Mouse (Mus musculus) kidney, postnatal 4 days (tissue): ENCODE data around the gene Rnf144a.

Experiments used
- DNase-seq, 2 experiments: peaks; one replicate each; pipeline ENCODE4 v3.0.0; 2021; ENCODE audit warnings: mixed read lengths in 2 of 2

Rnf144a gene

DNA sequence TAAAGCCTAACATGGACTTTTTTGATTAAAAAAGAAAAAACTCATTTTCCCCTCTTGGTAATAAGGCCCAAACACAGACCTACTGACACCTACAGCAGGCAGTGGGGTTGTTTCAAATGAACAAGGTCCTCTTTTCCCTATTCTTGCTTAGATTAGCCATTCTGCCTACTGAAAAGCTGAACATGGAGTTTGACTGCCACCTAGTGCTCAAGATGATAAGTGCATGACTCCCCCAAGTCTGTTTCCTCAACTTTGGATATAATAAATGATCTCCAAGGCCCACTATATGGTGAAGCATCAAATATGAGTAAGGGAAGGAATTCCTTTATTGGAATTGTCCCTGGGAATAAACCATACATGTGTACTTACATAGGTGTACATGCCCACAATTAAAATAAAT, 103.5 kb downstream of the Rnf144a start:
- DNase-seq, result peak; percentile 65 to 67

DNA sequence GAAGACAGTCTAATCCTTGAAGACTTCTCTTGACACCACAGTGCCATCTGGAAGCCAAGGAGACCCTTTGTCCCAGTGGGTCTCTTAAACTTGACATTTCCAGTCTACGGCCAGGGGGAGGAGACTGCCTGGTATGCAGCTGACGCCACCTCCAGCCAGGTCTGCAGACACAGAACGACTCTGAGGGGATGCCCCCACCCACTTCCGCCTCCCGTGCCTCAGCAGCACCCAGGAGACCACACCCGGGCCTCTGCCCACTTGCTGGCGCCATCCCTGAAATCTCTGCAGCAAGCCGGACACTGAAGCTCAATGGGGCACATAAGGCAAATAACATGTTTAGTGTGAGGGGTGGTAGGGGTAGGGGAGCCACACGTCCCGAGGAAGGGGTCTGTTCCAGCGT, 104.8 kb downstream of the Rnf144a start:
- no peak for DNase-seq

DNA sequence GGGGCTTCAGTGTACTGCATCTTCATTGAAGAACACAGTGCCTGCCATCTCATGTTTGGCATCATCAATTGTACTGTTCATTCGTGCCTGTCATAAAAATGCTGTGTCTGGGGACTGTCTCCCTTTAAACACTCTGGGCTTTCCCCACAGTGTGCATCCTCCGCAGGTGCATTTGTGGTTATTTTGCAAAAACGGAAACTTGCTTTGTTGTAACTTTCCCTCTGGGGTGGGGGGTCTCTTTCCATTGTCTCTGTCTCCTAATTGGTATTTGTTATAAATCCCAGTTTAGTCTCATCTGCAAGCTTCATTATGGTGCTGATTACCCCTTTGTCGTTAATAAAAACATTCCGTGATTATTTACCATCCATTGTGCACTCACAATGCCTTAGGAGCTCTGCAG, 112.2 kb downstream of the Rnf144a start:
- DNase-seq, result no peak

DNA sequence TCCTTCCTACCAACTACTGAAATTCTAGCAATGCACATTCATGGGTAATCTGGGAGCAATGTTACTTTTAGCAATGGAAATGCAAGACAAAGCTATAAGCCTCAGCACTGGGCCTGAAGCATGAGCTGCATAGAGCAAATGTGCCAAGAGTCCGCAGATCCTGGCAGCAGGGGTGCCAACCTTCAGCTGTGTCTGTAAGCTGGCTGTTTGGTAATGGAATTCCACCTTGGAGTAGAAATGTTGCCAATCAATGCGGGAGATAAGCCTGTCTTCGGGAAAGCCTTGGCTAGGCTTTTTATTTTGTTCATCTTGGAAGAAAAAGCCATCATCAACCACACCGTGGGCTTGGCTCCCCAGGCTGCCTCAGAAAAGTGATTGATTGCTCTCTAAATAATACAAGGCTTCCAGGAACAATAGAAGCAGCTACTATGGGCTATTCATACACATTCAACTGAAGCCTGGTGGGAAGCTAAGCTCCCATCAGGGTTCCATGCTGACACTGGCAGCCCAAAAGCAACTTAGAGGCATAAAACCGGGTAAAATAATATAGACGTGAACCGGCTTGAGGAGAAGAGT, 115.5 kb downstream of the Rnf144a start:
- DNase-seq, result no peak

DNA sequence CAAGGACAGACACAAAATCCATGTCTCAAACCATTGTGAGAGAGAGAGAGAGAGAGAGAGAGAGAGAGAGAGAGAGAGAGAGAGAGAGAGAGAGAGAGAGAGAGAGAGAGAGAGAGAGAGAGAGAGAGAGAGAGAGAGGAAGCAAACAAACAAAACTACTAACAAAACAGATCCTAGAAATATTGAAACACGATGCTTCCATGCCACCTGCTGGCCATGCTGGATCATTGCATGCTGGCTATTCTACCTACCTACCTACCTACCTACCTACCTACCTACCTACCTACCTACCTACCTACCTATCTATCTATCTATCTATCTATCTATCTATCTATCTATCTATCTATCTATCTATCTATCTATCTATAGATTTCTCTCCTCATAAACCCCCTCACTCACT, 119.1 kb downstream of the Rnf144a start:
- peak; percentile 22 to 33 for DNase-seq

DNA sequence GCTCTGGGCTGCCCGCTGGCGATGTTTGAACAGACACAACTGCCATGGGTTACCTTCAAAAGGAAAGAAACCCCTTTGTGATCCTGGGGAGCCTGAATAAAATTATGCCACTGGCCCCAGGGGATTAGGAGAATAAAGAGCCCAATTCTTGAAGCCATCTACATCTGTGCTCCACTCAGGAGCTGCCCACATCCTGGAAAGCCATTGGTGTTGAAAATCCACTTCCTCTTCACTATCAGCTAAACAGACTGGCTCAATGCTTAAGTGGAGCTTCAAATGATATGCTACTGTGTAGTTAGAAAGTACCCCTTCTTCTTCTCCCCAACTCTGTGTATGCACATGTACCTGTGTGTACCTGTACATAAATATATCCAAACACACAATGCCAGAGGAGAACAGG, 125.9 kb downstream of the Rnf144a start:
- DNase-seq, result no peak

DNA sequence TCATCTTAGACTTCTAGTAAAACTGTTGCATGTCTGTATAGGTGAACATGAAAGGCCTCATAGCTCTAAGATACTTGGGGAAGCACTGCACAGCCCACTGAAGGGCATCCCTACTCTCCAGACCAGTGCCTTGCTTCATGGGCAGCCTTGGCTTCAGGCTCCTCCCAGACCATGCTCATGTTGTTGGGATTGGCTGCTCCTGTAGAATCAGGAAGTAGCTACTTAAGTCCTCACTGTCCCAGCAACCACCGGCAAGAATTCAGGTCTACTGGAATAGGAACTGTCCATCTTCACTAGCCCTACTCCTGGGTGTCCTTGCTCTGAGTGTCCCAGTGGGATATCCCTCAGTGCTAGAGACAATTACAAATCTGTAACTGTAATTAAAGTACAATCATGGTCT, 126.7 kb downstream of the Rnf144a start:
- no peak for DNase-seq

DNA sequence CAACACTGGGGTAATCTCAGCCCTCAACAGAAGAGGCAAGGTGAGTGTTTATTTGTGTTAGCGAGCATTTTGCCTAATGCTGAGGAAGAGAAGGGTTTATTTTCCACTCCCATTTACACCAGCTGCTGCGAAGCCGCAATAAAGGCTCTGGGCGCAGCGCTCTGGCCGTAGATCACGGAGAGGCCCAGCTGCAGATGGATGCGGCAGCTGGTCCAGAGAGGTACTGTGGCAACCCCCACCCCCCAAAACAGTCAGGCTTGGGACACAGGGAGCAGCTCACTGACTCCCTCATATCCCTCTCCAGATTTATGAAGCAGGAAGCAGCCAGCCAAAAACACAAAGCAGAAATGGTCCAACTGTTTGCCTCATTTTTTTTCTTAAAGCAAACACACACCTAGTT, 129.1 kb downstream of the Rnf144a start:
- peak; percentile 35 to 51 for DNase-seq

DNA sequence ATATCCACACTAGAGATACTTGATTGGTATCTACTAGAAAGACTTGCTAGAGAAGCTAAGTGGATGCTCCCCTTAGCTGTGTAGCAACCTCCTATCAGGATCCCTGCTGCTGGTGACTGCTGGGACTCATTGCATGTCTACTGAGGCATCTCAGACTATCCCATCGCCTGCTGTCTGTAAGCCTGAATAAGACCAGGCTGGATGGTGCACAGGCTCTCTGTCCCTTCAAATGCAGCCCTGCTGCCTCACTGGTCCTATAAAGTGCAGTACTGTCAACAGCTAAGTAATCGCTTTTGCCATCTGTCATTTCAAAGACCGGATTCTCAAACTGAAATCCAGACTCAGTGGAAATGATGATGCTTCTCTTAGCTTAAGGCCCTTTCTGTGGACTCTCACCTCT, 129.6 kb downstream of the Rnf144a start:
- no peak for DNase-seq

DNA sequence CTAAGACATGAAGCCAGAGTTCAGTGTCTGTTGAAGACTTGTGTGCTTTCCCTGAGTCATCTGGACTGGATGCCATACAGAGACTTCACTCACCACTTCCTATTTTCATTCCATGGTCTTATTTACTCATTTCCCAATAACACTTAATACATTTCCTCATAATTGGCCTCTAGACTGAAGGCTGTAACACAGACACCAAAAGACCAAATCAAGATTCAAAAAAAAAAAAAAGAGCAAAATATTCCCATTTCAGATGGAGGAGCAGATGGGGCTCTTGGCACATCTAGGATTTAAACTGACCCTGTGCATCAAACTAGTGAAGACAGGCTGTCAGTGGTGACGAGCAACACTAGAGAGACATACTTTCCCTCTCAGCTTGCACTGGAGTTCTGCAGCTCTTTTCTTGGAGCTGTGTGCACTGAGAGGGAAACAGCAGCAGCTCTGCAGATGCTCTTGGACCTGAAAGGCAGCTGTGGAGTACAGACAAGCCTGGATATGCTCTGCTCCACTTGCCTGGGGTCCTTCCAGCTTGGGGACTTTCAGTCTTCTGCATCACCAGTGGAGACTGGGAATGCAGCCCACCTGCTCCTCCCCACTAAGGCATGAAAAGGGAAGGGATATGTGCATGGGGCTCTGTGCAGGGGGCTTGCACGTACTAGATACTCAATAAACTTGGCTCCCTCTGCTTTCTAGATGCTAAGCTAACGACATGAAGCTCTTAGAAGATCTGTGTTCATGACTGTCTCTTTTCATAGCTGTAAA, 134.2 kb downstream of the Rnf144a start:
- no peak for DNase-seq

DNA sequence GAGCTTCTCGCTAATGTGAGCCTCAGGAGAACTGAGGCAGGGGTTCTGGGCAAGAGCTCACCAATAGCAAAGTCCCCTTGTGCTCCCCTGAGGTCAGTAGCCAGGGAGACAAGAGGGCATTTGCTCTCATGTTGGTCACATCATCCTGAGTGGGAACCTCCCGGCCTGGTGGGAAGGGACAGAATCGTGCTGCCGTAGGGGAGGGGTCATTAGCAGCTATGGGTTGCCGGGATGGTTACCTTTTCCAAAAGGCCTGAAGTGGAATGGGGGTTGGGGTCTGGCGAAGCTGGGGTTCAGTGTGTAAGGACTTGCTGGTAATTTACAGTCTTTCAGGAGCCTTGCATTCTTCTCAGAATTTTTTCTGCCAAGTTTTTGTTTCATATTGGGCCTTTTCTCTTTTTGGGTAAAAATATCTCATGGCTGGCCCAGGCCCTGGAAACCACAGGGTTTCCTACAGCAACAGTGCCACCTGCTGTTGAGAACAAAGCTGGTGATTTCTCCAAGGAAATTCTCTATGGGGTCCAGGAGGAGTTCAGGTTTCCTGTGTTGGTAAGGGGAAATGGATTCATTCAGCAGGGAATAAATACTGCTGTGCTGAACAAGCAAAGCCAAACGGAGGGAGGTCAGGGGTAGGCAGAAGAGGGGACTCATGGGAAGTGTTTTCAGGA, 137.9 kb downstream of the Rnf144a start:
- peak; percentile 78 for DNase-seq

DNA sequence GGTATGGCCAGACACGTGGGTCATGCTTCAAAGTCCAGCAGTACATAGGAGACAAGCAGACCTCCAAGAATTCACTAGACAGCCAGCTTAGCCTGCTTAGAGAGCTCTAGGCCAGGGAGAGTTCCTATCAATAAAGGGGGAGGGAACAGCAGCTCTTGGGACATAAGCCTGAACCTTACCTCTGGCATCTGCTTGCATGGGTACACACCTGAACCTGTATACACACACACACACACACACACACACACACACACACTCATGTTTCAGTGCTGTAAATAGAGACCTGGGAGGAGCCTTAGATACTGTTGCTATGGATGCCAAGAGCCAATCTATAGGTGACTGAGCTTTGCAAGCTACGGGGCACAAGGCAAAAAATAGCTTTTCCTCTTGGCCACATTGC, 138.5 kb downstream of the Rnf144a start:
- no peak for DNase-seq
